Mouse (Mus musculus) layer of hippocampus, adult 8-10 months (tissue): ENCODE measurements around the gene Cphx1. TPM values are rescaled to one million over a fixed set of nuclear protein-coding genes. Genes with fewer than 3 reads are reported as not detected.
"Not testable (repeated sequence)": the region's sequence is repeated elsewhere in the genome, so short reads cannot be mapped to it uniquely, and the experiment has no call there.

Source experiments
- DNase-seq, 2 experiments: peaks; one replicate each; pipeline ENCODE4 v3.0.0; 2022; ENCODE audit warnings: low spot score in 2 of 2
- total RNA-seq, 4 experiments: library from RNA; stranded (reverse); gene quantifications; 2 replicates each; pipeline ENCODE4 v1.2.4; 2022

The Cphx1 gene
- not detected for total RNA-seq

DNA sequence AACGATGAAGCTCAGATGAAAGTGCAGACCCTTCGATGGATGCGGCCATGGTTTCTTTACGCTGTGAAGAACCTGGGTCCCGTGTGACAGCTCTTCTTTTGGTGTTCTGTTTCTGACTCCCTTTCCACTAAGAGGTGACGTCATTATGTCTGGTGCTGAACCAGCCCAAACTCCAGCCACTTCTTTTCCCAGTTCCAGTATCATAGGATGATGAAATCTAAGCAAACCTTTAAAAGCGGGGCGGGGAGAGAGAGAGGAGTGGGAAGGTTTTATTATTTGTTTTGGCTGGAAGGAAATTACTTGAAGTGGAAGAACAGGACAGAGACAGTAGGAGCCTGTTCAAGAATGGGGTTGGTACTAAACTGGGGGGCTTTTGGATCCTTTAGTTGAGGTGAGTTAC, at the start of gene Cphx1:
Gene Cphx1, plus strand, starts transcription at position 301 of the 400 bp plus-strand sequence.
- not testable (repeated sequence) for DNase-seq

- not testable (repeated sequence) for DNase-seq
Measured at GRCm38 (mm10) chr14:25894566-25894965, 43.5 kb upstream of the Cphx1 start.

DNA sequence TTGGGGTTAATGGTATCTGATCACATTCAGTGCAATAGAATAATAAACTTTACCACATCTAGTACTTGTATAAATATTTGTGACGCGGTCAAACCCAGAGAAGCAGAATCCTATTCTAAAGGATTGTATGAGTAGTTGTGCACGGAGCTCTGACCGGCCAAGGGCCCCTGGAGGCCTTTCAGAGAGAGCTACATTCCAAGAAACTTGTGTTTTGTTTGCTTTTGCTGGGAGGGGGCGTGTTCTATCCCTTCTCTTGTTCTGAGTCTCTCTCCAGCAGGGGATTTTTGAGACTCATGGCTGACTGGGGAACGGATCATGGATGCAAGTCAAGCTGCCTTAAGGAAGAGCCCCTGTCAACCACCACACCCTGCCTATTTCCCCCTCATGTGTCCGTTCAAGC, 42.4 kb upstream of the Cphx1 start:
- DNase-seq: not testable (repeated sequence)

DNA sequence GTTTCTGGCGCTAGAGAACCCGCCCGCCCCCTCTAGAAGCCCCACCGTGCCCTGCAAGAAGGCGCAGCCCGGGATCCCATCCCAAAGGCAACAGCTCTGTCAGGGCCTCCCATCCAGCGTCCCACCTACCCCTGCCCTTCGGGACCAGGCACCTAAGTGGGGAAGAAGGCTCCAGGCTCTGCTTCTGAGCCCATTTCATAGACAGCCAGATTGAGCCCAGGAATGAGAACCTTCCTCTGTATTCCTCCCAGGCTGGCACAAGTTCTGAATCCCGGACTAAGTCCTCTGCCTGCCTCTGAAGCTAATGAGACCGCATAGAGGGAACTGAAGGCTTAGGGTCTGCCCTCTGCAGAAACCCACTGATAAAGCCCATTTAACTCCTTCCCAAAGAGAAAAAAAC, 35.1 kb upstream of the Cphx1 start, which contains the start of gene Plac9a:
Gene Plac9a, minus strand, starts transcription at position 101 of the 400 bp plus-strand sequence.
- not testable (repeated sequence) for DNase-seq

DNA sequence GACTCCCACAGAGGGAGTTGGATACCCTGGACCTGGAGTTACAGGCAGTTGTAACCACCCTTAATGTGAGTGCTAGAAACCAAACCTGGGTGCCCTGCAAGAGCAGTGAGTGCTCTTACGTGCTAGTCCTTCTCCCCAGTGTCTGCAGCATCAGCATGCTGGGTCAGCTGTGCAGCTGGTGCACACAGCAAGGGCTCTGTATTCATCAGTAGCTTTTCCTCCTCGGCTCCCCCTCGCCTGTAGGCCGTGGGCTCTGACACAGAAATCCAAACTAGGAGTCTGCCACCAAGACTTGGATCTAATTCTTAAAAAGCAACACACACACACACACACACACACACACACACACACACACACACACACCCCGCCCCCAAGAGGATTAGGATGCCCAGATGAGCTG, 32.9 kb upstream of the Cphx1 start:
- DNase-seq: peak in 1 of 2 experiments; percentile 1

DNA sequence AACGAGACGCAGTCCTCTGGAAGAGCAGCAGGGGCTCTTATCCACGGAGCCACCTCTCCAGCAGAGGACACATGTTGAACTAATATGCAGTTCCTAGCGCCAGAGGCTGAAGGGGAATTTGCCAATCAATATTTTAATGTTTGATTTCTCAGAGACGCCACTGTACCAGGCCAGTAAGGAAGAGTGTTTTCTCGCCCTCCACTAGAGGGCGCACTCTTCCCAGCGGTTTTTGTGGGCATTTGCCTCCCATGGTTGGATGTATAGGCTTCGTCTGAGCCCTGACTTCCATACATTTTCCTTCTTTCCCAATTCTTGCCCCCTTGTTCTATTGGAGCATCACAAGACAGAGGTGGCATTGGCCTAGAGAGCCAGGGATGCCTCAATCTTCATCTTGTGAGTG, 30.8 kb upstream of the Cphx1 start:
- not testable (repeated sequence) for DNase-seq

- DNase-seq: not testable (repeated sequence)
Measured at GRCm38 (mm10) chr14:25908976-25909375, 29.1 kb upstream of the Cphx1 start.

DNA sequence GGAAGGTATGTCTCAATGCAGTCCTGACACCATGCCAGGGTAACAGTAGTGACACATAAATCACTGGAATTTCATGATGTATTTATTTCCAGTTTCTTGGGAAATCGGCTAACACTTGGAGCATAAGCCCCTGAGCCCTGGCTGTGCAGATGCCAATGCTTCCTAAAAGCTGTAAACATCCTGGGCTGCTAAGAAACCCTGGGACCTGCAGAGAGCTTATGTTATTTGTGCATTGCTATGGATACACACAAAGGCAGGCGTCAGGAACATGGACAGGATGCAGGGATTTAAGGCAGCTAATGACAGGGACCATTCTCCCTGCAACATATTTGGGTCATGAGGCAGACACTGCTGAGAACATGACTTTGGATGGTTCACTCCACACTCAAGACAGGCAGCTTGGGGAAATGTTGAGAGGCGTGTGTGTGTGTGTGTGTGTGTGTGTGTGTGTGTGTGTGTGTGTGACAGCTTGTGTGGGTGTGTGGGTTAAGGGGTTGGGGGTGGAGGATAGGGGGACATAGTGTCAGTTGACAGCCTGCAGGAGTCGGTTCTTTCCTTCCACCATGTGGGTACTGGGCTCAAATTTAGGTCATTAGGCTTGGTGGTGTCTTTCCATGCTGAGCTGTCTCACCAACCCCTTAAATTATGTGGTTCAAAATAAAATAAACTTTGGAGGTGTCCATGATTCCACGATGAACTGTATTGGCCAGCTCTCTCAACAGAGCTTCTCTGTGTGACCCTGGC, 19.5 kb upstream of the Cphx1 start:
- DNase-seq: not testable (repeated sequence)

DNA sequence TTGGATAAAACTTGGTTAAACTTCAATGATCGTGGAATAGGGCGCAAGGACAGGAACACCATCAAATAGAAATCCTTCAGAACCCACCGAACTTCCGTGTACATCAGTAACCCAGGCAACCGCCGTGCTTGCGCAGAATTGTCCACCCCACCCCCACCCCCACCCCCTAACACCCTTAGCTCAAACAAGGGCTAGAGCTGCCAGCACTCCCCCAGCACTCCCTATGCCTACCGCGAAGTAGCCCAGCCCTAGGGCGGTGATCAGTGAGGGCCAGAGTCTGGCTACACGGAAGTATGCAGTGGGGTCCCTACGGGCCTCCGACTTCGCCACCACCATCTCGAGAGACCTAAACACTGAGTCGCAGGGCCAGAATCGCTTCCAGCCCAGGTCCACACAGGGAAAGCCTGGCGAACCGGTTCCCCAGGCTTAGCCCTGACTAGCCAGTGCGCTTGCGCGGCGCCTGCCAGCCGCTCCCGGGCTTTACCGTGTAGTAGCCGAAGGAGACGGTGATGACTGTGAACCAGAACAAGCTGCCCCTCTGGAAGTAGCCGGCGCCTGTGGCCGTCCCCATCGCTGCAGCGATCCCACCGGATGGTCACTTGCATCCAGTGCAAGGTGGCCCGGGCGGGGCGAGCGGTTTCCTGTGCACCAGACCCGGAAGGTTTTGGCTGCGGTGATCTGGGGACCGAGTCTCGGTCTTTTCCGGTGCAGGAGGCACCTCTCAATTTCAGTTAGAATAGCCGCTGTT, 11.1 kb upstream of the Cphx1 start:
- not testable (repeated sequence) for DNase-seq

GRCm38 (mm10) chr14:25927562-25927881, 10.6 kb upstream of the Cphx1 start, which contains the start of gene Tmem254a:
Tmem254a (minus strand) TSS chr14:25927672.
- DNase-seq: not testable (repeated sequence)

DNA sequence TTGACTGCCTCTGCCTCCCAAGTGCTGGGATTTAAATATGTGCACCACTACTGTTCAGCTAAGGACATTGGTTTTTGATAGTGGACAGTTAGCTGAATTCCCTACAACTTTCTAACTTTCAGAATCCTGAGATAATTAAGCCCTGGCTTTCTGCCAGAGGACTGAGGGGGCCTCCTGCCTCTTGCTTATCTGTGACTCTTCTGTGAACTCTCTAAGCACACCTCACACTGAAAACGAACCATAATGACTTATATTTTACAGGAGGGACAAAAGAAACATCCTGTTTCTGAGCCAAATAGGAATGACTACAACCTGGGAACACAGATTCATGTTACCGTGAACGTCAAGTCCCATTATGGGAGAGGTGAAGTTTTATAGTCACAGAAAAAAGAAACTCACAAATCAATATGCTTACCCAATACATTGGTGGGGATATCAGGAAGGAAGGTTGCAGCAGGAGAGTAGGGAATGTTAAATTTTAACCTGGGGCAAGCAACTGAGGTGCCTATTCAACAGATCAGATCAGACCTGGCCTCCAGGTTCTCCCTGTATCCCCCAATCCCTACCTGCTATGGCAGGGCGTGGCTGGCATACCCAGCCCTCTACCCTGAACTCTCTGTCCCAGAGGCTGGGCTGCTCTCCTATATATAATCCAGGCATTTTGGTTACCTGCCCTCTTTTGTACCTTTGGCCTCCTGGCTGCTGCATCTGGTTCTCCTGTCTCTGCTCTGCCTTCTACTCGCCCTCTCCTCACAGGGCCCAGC, 1.1 kb upstream of the Cphx1 start:
- not testable (repeated sequence) for DNase-seq

- DNase-seq: not testable (repeated sequence)
Measured at GRCm38 (mm10) chr14:25957861-25958260, 19.8 kb downstream of the Cphx1 start.

- DNase-seq: not testable (repeated sequence)
Measured at GRCm38 (mm10) chr14:25978371-25979241, 40.5 kb downstream of the Cphx1 start, which contains the start of gene Duxbl1. Duxbl1 (plus strand) TSS chr14:25978577.

- not testable (repeated sequence) for DNase-seq
Measured at GRCm38 (mm10) chr14:25979242-25979941, 41.3 kb downstream of the Cphx1 start.

GRCm38 (mm10) chr14:25981880-25982279, 43.8 kb downstream of the Cphx1 start:
- DNase-seq: not testable (repeated sequence)

Other genes starting within 250 kb of the Cphx1 start
- 10 to 100 TPM; 25.5 to 30.6 (median 27.9) TPM for gene Ppif, start 244.2 kb upstream of the Cphx1 start, total RNA-seq
- 10 to 100 TPM; 60.5 to 69.2 (median 63.8) TPM for gene Zcchc24, start 169.3 kb upstream of the Cphx1 start, total RNA-seq
- gene Anxa11, start 96.1 kb upstream of the Cphx1 start, total RNA-seq: 10 to 100 TPM; 72.8 to 81.2 (median 75.5) TPM
- gene Plac9a, start 35.2 kb upstream of the Cphx1 start, total RNA-seq: not detected
- 10 to 100 TPM in 1 of 4 experiments, 1 to 10 TPM in 3; 5.0 to 12.0 (median 5.8) TPM for gene Tmem254a, start 10.6 kb upstream of the Cphx1 start, total RNA-seq
- gene Duxbl1, start 40.3 kb downstream of the Cphx1 start, total RNA-seq: 1 to 10 TPM in 2 of 4 experiments, under 1 TPM in 1, not detected in 1; 0.45 to 1.3 (median 1.2) TPM
- 1 to 10 TPM; 1.0 to 4.5 (median 2.6) TPM for gene Gm9780, start 104.4 kb downstream of the Cphx1 start, total RNA-seq
- gene Tmem254c, start 129.1 kb downstream of the Cphx1 start, total RNA-seq: 10 to 100 TPM; 26.6 to 33.5 (median 30.2) TPM
- gene Cphx2, start 143.2 kb downstream of the Cphx1 start, total RNA-seq: not detected
- not detected for gene Cphx3, start 144.0 kb downstream of the Cphx1 start, total RNA-seq
- 1 to 10 TPM in 1 of 4 experiments, under 1 TPM in 1, not detected in 2; 0.38 to 1.1 TPM for gene Duxbl2, start 180.0 kb downstream of the Cphx1 start, total RNA-seq
- gene Plac9b, start 244.2 kb downstream of the Cphx1 start, total RNA-seq: 1 to 10 TPM; 1.6 to 7.7 (median 3.5) TPM